Mouse (Mus musculus) neural tube, embryonic 11.5 days (tissue): Measurements from ENCODE around the gene Snx17. TPM values are rescaled to one million over a fixed set of nuclear protein-coding genes. Genes with fewer than 3 reads are reported as not detected.
A peak's percentile ranks its signal among the peaks of the same experiment; 100 is the strongest.

ENCODE experiments used
- ATAC-seq: fragments of 200-750 bp; cut with Nextera tagmentation; 2 replicates; pipeline ENCODE4 v1.8.0; 2017; ENCODE audit warnings: moderate number of reproducible peaks, mild to moderate bottlenecking, moderate TSS enrichment, moderate library complexity; ENCODE audit not compliant: insufficient read depth, low FRiP score, low TSS enrichment
- DNase-seq: peaks from one replicate; pipeline ENCODE4 v3.0.0-alpha.2; 2015; ENCODE audit warnings: low spot score
- H3K27ac ChIP-seq: fragments of 300-500 bp; sonication (generic); 2 replicates; pipeline ENCODE4 v1.5.1; 2014; ENCODE audit warnings: low read depth, mild to moderate bottlenecking, low read length
- H3K27me3 ChIP-seq: fragments of 300-500 bp; sonication (generic); 2 replicates; pipeline ENCODE4 v1.6.1; 2014; ENCODE audit warnings: mild to moderate bottlenecking, low read length, mixed read lengths; ENCODE audit not compliant: control insufficient read depth, insufficient read depth
- H3K36me3 ChIP-seq: fragments of 300-500 bp; sonication (generic); 2 replicates; pipeline ENCODE4 v1.6.1; 2014; ENCODE audit warnings: mild to moderate bottlenecking, low read length, moderate library complexity, mixed read lengths; ENCODE audit not compliant: control insufficient read depth, insufficient read depth
- H3K4me1 ChIP-seq: fragments of 300-500 bp; sonication (generic); 2 replicates; pipeline ENCODE4 v1.6.1; 2014; ENCODE audit warnings: low read length, mixed read lengths; ENCODE audit not compliant: control insufficient read depth, insufficient read depth
- H3K4me2 ChIP-seq: fragments of 300-500 bp; sonication (generic); 2 replicates; pipeline ENCODE4 v1.6.1; 2014; ENCODE audit warnings: low read depth, mild to moderate bottlenecking, moderate library complexity
- H3K4me3 ChIP-seq: fragments of 300-500 bp; sonication (generic); 2 replicates; pipeline ENCODE4 v1.5.1; 2014; ENCODE audit warnings: low read depth, low read length
- H3K9ac ChIP-seq: fragments of 300-500 bp; sonication (generic); 2 replicates; pipeline ENCODE4 v1.6.1; 2014; ENCODE audit warnings: mild to moderate bottlenecking, low read length
- H3K9me3 ChIP-seq: fragments of 300-500 bp; sonication (generic); 2 replicates; pipeline ENCODE4 v1.6.1; 2016; ENCODE audit warnings: low read length; ENCODE audit not compliant: control insufficient read depth
- WGBS: fragments of 180-500 bp; shearing (Covaris S2); extraction: QIAGEN DNeasy Blood & Tissue Kit; methylation state at CpG from one replicate; pipeline ENCODE4 v1.1.7; 2014; 5-methylcytosine and 5-hydroxymethylcytosine counted together
- polyA plus RNA-seq: library from polyadenylated mRNA; unstranded; fragments of >200 nt; fragmentation: Nextera tagmentation; extraction: Ambion mirVana; gene quantifications from 2 replicates; pipeline ENCODE4 v1.2.1, GENCODE M21; 2014

Gene Snx17
- polyA plus RNA-seq, 1 experiment from 2014 or later: 134 TPM

DNA sequence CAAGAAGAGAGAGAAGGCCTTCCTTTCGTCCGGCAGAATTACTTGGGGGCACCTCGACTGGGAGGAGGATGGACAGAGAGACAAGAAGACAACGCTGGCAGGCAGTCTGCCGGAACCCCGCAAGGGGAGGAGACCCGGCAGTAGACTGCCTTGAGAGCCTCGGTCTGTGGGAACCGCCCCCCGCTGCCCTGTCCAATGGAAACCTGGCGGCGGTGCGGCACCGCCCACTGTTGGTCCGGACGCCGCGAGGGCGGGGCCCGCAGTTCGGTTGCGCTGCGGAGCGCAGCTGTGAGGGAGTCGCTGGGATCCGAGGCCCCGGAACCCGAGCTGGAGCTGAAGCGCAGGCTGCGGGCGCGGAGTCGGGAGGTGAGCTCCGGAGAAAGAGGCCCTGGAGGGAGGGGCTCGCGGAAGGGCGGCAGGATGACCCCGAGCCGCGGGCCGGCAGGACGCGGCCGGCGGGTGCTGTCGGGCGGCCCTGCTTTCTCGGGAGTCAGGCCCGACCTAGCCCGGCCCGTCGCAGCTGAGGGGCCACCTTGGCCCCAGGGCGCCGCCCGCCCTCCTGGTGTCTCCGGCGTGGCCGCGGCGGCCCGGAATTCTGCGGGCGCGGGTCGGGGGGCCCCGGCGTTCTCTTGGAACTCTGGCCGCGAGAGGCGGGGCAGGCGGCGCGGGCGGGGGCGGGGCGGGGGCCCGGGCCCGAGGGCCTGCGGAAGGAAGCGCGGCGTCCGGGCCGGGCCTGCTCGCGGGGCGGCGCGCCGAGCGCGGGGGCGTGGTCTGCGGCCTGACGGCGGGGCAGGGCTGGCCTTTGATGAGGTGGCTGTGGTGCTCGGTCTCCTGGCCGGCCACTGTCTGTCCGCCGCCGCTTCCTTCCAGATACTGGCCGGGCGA is 47.9 kb downstream of the Snx17 start, which contains the start of the genes Nrbp1 and Gm9970:
Nrbp1 (plus strand) TSS at position 228 of the 885 bp plus-strand sequence.
Gm9970 (minus strand) TSS at position 596 of the 885 bp plus-strand sequence.
- peak within 1 kb of the TSS; percentile 73 for H3K9ac ChIP-seq
- ATAC-seq (peak; percentile 99), DNase-seq (peak; percentile 98)
- no peaks in the 10 kb centered on the region for H3K9me3 ChIP-seq
- under 1% methylated on average over 54 of the region's 103 CpGs for WGBS
- H3K36me3 ChIP-seq: no peaks in the 10 kb centered on the region; the same call in 1 of the 2 replicates
- H3K4me2 ChIP-seq: peak within 1 kb of the TSS; percentile 92
- peak within 1 kb of the TSS; percentile 96 for H3K27ac ChIP-seq
- peak within 1 kb of the TSS; percentile 67 for H3K4me3 ChIP-seq
- H3K27me3 ChIP-seq: no peaks in the 10 kb centered on the region
- H3K4me1 ChIP-seq: peaks cover 7% of the 10 kb centered on the region

DNA sequence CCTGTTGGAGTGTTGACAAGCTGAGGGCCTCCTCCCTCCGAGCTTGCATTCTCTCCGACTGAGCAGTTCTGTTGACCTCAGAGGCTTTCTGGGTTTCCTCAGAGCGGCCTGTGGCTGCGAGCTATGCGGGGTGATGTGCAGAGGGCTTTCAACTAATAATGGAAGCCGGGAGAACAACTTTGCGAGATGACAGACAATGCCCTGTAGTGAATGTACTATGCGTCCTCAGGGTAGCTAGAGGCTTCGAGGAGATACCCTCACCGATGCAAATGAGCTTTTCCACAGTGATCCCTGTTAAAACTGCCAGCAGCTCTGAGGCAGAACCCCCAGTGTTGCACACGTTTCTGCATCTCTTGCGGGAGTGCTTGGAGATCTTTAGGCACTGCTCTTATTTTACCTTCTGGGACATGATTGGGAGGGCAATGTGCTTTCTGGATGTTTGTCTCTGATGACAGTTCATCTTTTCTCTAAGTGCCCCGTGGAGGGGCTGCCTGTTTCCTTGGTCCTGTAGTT is 48.6 kb downstream of the Snx17 start:
- ATAC-seq: no peak
- WGBS: 1% methylated on average over 13 of the region's 13 CpGs
- Histone ChIP-seq H3K4me3 (peak overlapping the region; percentile 67), H3K4me2 (peak overlapping the region; percentile 92), H3K36me3 (peaks cover 2% of the 10 kb centered on the region; the same call in 1 of the 2 replicates), H3K9me3 (no peaks in the 10 kb centered on the region), H3K27me3 (no peaks in the 10 kb centered on the region), H3K27ac (peak overlapping the region; percentile 96), H3K9ac (peak overlapping the region; percentile 73), H3K4me1 (peaks cover 7% of the 10 kb centered on the region)
- no peak for DNase-seq

DNA sequence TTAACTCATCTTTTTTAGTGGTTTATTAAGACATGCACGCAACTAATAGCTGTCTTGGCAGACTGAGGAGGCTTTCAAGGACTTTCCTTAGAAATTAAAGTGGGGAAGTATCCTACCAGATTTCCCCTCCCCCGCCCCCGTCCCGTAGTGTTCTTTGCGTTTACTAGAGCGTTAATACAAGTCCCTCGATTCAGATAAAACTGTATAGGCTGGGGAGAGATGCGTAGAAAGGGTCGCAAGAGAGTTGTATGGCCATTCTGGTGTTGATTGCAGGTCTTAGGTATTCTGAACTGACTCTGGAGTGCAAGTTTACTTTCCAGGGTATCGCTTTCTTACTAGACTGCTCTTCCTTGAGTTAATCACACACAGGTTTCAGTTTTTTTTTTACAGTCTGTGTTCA is 49.2 kb downstream of the Snx17 start:
- no peaks in the 10 kb centered on the region for H3K27me3 ChIP-seq
- no peaks in the 10 kb centered on the region for H3K9me3 ChIP-seq
- H3K9ac ChIP-seq: peak overlapping the region; percentile 73
- DNase-seq (no peak), ATAC-seq (no peak)
- peak overlapping the region; percentile 67 for H3K4me3 ChIP-seq
- peaks cover 7% of the 10 kb centered on the region for H3K4me1 ChIP-seq
- peak overlapping the region; percentile 92 for H3K4me2 ChIP-seq
- H3K36me3 ChIP-seq: peaks cover 2% of the 10 kb centered on the region; the same call in 1 of the 2 replicates
- no peak overlapping the region for H3K27ac ChIP-seq
- 38% methylated on average over 10 of the region's 10 CpGs for WGBS

Other genes starting within 250 kb of the Snx17 start
- 8.6 and 9.1 TPM in 2 replicates for gene Cgref1, start 247.6 kb upstream of the Snx17 start, polyA plus RNA-seq
- gene Preb, start 232.9 kb upstream of the Snx17 start, polyA plus RNA-seq: 101 and 108 TPM in 2 replicates
- not detected in 2 replicates for gene Tcf23, start 224.6 kb upstream of the Snx17 start, polyA plus RNA-seq
- gene Atraid, start 144.9 kb upstream of the Snx17 start, polyA plus RNA-seq: 95.1 and 98.5 TPM in 2 replicates
- gene Slc5a6, start 144.3 kb upstream of the Snx17 start, polyA plus RNA-seq: 9.3 and 9.7 TPM in 2 replicates
- gene Cad, start 138.4 kb upstream of the Snx17 start, polyA plus RNA-seq: 27.9 and 28.2 TPM in 2 replicates
- not detected in 2 replicates for gene Dnajc5g, start 86.9 kb upstream of the Snx17 start, polyA plus RNA-seq
- 8.1 and 9.2 TPM in 2 replicates for gene Slc30a3, start 85.0 kb upstream of the Snx17 start, polyA plus RNA-seq
- gene Trim54, start 76.5 kb upstream of the Snx17 start, polyA plus RNA-seq: 0.45 and 0.81 TPM in 2 replicates
- not detected in 2 replicates for gene Ucn, start 54.4 kb upstream of the Snx17 start, polyA plus RNA-seq
- 44.8 and 52.2 TPM in 2 replicates for gene Mpv17, start 39.0 kb upstream of the Snx17 start, polyA plus RNA-seq
- 1.3 and 1.7 TPM in 2 replicates for gene Gm29609, start 13.3 kb upstream of the Snx17 start, polyA plus RNA-seq
- 75.1 and 89.0 TPM in 2 replicates for gene Gtf3c2, start 13.1 kb upstream of the Snx17 start, polyA plus RNA-seq
- 69.6 and 77.7 TPM in 2 replicates for gene Eif2b4, start 203 bp downstream of the Snx17 start, polyA plus RNA-seq
- 6.4 and 7.0 TPM in 2 replicates for gene Zfp513, start 9.1 kb downstream of the Snx17 start, polyA plus RNA-seq
- 162 and 166 TPM in 2 replicates for gene Ppm1g, start 27.5 kb downstream of the Snx17 start, polyA plus RNA-seq
- gene Nrbp1, start 47.6 kb downstream of the Snx17 start, polyA plus RNA-seq: 154 and 163 TPM in 2 replicates
- gene Gm9970, start 48.0 kb downstream of the Snx17 start, polyA plus RNA-seq: 0.97 and 1.2 TPM in 2 replicates
- 2.4 and 3.0 TPM in 2 replicates for gene Krtcap3, start 58.5 kb downstream of the Snx17 start, polyA plus RNA-seq
- gene Ift172, start 97.9 kb downstream of the Snx17 start, polyA plus RNA-seq: 33.0 and 36.7 TPM in 2 replicates
- 69.3 and 71.1 TPM in 2 replicates for gene Fndc4, start 102.9 kb downstream of the Snx17 start, polyA plus RNA-seq
- gene Gckr, start 104.2 kb downstream of the Snx17 start, polyA plus RNA-seq: not detected in 2 replicates